Mouse (Mus musculus) kidney, adult 8-10 months (tissue): Measurements from ENCODE around the gene Rbm45.

Experiments used
- DNase-seq, 2 experiments: peaks; one replicate each; pipeline ENCODE4 v3.0.0; 2022

Gene Rbm45

GRCm38 (mm10) chr2:76369821-76370655, at the start of gene Rbm45:
Gene Rbm45, plus strand, starts transcription at chr2:76369984.
- DNase-seq = peak; percentile 76 to 89

DNA sequence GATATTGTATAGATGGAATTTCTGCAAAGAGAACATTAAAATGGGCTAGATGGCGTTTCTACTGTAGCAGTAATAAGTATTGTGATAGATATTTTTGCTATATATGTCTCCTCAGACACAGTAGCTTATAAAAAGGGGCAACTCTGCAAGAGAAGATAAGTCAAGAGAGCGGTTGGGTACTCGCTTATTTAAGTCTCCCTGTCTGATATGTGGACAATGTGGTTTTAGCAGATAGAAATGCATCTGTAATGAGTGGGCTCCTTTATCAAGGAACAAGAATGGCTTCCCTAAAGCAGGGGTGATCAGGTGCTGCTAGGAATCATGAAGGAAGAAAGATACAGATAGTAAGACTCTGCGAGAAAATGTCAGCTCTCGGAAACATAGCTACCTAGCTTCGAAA, 49.4 kb upstream of the Rbm45 start:
- DNase-seq = no peak

DNA sequence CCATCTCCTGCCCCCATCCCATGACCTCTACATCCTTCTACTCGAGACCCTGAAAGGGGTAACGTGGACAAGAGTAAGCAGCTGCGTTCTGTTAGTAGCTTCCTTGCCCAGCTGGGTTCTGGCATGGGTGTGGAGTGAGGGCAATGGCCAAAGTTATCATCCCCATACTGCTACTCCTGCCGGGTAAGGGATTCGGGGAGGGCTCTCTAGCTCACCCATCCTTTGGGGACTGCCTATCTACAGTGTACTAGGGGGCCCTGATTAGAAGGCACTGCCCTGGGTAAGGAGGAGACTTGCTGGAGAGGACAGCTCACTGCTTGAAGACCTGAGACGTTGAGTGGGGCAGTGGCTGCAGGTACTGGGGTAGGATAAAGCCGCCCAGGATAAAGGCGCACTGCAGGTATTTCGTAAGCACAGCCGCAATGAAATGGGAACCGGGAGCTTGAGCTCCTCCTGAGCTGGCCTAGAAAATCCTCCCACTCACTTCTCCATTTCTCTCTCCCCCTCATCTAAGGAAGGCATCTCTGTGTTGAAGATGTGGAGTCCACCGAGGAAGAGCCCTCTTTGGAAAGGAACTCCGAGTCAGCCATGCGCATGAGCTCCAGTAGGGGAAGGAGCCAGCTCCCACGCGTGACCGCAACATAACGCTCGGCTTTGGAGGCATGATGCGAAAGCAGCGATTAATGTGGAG, 46.5 kb upstream of the Rbm45 start:
- DNase-seq = no peak

GRCm38 (mm10) chr2:76324463-76324862, 45.3 kb upstream of the Rbm45 start:
- no peak for DNase-seq

- DNase-seq = no peak
These were observed 43.6 kb upstream of the Rbm45 start for GRCm38 (mm10) chr2:76326161-76326560.

GRCm38 (mm10) chr2:76330081-76330480, 39.7 kb upstream of the Rbm45 start:
- DNase-seq = no peak

- DNase-seq = no peak
These were observed 37.5 kb upstream of the Rbm45 start for GRCm38 (mm10) chr2:76332161-76332805.

DNA sequence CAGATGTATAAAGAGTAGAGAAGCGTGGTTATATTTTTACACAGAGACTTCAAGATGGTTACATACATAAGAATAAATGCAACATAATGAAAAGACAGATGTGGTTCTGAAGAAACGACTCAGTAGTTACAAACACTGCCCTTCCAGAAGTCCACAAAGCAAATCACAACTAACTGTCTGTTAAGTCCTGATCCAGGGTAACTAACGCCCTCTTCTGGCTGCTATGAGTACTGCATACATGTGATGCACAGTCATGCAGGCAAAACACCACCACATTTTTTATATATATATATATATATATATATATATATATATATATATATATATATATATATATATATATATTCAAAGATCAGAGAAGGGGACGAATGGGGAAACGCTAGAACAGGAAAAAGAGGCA, 35.2 kb upstream of the Rbm45 start:
- no peak for DNase-seq

- DNase-seq = peak; percentile 82 to 83
These were observed 31.3 kb upstream of the Rbm45 start, which contains the start of gene Pde11a for GRCm38 (mm10) chr2:76338215-76339156. Gene Pde11a, minus strand, starts transcription at chr2:76338774.

DNA sequence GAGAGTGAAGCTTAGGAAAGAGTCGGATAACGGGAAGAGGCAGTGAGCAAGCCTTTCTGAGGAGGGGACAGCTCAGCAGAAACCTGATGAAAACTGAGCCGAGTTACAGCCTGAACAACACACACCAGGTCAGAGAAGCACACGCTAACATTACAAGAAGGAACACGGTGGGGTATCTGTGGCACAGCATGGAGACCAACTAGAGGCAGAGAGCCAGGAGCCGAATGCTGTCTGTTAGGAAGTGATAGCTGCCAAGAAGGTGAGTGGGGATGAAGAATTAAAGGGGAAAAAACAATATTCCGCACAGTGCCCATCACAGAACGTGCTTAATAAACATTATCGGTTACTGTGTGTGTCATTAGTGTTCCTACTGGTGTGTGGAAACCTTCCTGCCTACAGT, 27.6 kb upstream of the Rbm45 start:
- no peak for DNase-seq

DNA sequence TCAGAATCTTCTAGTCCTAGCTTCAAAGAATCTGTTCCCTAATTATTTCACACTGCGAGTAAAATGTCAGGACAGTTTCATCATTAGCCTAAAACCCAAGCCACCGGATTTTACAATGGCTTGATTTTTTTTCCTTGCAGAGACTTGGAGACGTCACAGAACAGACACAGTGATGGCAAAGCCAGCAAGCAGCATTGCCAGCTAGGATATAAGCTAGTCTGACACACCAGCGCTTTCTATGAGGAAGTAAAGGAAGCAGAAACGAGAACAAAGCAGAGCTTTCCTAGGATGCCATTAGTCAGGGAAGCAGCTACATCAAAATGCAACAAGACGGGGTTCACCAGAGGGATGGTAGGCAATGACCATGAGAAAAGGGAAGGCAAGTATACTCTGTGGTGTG, 21.9 kb upstream of the Rbm45 start:
- no peak for DNase-seq

DNA sequence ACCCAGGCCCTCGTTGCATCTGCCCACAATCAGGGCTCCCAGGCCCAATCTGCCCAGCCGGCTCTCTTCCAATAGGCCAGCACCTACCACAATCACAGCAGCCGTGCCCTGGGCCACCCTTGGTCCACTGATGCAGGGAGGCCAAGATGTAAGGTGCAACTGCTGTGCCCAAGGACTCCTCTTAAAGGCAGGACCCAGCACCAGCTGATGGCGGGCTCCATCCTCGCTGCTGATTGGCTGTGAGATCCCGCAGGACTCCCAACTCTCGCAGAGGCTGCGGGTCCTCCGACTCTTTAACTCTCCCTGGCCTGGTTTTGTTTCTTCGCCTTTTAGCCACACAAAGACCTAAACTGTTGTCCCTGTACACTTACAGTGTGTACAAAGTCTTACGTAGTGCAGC, 9.6 kb upstream of the Rbm45 start, which contains the start of gene Cyct:
Cyct (minus strand) TSS at position 225 of the 400 bp plus-strand sequence.
- no peak for DNase-seq

GRCm38 (mm10) chr2:76362111-76362510, 7.7 kb upstream of the Rbm45 start:
- DNase-seq = peak in 1 of 2 experiments; percentile 48

- no peak for DNase-seq
These were observed 4.0 kb upstream of the Rbm45 start for GRCm38 (mm10) chr2:76365811-76366210.

DNA sequence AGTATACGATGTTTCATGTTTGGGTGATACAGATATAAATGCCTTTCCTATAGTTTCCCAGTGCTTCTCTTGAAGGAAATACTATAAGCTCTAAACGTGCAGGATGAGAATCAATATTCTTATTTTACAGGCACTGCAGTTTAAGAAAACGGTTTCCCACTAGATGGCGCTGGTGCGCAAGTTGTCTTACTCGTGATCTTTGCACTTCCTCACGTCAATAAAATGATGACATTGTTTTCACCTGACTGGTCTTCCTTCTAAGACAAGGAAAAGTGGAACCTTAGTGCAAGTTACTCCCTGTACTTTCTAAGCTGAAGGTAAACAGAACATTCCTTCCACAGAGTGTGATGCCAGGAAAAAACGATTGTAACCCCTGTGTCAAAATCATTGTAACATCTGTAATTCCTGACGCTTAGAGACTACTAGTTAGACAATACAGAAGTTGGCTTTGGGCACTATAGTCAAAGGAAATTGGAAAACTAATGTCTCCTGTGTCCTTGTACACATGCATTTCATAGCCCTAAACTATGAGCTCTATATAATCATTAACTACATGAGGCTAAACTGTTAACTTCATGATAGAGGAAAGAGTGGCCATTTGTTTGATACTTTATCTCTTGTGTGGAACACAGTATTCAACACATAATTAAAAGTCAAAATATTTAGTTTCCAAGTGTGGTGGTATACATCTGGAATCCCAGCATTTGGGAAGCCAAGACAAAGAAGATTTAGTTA, 2.4 kb upstream of the Rbm45 start:
- peak; percentile 60 to 89 for DNase-seq

DNA sequence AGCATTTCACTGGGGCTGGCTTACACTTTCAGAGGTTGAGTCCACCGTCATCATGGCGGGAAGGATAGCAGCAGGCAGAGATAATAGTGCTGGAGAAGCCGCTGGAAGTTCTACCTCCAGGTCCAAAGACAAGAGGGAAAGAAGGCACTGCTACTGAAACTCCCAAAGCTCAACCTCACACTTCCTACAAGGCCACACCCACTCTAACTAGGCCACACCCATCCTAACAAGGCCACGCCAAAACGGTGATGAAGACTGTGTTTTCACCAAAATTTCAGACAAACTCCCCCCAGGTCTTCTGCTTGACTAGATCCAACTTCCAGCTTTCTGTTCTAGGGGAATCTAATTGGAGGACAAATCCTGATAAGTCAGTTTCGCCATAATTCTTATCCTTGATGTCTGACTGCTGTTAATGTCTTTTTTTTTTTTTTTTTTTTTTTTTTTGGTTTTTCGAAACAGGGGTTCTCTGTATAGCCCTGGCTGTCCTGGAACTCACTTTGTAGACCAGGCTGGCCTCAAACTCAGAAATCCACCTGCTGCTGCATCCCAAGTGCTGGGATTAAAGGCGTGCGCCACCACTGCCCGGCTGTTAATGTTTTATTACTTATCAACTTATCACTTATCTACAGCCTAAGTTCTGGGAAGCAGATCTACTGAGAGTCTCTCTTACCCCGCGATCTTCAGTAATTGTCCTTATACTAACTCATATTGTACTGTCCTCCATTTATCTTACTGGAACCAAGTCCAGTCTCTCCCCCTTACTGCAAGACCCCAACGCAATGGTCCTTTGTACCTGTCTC, 723 bp upstream of the Rbm45 start:
- no peak for DNase-seq

GRCm38 (mm10) chr2:76370656-76370922, 805 bp downstream of the Rbm45 start:
- no peak for DNase-seq

- DNase-seq = no peak
These were observed 2.5 kb downstream of the Rbm45 start for GRCm38 (mm10) chr2:76372244-76372643.

GRCm38 (mm10) chr2:76374544-76375206, 4.9 kb downstream of the Rbm45 start:
- no peak for DNase-seq

- DNase-seq = no peak
These were observed 8.9 kb downstream of the Rbm45 start for GRCm38 (mm10) chr2:76378646-76379045.

DNA sequence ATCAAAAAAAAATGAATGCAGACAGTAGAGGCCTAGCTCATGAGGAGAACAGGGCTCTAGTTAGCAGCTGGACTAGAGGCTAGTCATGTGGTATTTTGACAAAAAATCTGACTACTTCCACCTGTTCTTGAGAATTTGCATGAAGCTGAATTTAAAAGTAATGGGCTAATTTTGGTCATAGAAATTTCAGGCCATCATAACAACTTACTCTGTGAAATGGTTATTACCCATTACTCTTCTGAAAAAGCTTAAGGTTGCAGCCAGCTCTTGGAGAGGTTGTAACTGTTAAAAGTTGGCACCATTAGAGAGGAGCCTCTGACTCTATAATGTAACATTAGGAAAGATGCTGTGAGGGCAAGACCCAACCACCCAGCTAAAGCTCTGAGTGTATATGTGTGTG, 16.7 kb downstream of the Rbm45 start:
- DNase-seq = no peak
